Mouse (Mus musculus): Measurements from ENCODE around the gene Krt17. TPM values are rescaled to one million over a fixed set of nuclear protein-coding genes. Genes with fewer than 3 reads are reported as not detected.
"Not testable (repeated sequence)": the region's sequence is repeated elsewhere in the genome, so short reads cannot be mapped to it uniquely, and the experiment has no call there.

Krt17 gene
- total RNA-seq, 2 experiments from 2014 or later = not detected

DNA sequence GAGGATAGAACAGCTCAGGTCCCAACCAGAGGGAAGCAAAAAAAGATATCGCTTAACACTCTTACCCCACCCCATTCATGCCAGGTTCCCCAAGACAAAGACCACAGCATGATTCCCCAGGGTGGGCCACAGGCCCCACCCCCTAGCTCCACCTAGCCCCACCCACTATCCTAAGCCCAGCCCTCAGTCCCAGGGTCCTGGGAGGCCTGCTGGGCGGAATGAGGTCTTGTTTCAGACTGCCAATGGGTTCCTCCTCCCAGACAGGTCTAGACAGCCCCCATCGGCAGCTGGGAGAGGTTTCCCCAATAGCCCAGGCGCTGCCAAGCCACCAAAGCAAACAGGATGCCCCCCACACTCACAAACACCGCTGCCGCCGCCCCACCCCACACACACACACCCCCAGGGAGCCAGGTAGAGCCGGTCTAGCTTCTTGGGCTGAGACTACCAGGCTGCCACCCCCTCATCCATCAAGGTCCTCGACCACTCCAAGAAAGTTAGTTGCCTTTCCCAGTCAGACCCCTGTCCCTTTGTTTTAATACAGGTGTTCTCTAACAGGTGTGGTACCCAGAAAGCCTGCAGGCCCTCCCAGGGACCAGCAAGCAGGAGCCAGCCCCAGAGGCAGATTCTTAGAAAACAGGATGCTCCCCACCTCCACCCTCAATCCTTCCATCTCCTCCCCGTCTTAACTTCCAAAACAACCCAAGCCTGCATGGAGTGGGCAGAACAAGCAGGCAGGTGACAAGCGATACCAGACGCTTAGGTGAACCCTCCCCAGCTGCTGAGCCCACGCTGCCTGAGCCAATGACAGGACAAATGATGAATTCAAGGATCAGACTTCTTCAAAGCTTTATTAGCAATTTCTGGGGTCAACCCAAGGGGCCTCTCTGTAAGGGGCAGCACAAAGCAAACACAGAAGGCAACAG is 1.5 kb upstream of the Krt17 start:
- DNase-seq = no peak

DNA sequence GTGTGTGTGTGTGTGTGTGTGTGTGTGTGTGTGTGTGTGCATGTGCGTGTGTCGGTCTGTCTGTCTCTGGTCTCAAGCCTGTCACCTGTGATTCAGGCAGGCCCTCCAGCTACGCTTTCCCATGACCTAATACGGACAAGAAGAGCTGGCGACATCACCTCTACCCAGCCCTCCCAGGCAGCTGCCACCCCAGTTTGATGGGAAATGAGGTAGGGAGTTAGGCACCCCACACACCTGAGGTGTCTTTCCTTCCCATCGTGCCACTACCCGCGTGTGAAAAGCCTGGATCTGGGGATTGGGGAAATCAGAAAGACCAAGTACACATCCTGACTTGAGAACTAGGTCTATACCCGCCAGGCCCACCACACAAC is 391 bp upstream of the Krt17 start:
- no peak for DNase-seq

DNA sequence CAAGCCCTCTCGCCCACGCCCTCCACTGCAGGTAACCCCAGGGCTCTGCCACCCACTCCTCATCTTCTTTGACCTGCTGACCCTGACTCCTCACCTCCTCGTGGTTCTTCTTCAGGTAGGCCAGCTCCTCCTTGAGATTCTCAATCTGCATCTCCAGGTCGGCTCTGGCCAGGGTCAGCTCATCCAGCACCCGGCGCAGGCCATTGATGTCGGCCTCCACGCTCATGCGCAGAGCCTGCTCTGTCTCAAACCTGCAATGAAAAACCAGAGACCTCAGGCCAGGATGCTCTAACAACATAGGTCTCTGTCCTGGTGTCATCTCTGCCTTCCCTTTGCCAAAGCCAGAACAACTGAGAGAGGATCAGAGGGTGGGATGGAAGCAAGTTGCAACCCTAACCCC is 1.8 kb downstream of the Krt17 start:
- DNase-seq = no peak

DNA sequence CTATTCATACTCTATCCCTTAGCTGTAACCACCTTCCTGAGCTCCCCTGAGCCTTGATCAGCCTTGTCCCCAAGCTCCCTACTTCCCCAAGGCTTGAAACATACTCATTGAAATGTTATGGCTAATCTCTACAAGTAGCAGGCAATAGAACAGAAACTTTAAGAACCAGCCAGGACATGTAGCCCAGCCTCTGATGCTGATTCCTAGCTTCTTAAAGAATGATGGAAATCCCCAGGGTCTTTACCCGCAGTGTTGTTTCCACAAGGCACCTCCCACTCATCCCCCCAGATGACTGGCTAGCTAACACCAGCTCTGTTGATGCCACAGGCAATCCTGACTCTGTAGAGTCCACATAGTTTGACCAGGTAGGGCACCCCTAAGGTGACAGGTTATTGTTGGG is 2.9 kb downstream of the Krt17 start:
- DNase-seq = no peak

DNA sequence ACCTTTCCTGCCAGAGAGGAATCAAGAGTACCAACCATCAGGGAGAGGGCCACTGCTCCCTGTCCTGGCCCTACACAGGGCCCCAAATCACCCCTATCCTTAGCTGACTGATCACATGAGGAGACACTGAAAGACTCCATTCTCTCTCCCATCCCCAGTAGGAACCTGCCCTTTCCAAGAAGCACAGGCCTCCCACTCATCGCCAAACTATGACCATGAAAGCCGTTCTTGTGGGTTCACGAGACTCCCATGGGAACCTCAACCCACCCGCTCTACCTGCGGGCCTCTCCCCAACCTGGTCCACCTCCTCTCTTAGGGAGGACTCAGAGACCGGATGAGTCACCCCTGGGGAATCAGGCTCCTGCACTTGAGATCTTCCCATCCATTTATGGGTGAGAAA is 5.3 kb downstream of the Krt17 start:
- no peak for DNase-seq

DNA sequence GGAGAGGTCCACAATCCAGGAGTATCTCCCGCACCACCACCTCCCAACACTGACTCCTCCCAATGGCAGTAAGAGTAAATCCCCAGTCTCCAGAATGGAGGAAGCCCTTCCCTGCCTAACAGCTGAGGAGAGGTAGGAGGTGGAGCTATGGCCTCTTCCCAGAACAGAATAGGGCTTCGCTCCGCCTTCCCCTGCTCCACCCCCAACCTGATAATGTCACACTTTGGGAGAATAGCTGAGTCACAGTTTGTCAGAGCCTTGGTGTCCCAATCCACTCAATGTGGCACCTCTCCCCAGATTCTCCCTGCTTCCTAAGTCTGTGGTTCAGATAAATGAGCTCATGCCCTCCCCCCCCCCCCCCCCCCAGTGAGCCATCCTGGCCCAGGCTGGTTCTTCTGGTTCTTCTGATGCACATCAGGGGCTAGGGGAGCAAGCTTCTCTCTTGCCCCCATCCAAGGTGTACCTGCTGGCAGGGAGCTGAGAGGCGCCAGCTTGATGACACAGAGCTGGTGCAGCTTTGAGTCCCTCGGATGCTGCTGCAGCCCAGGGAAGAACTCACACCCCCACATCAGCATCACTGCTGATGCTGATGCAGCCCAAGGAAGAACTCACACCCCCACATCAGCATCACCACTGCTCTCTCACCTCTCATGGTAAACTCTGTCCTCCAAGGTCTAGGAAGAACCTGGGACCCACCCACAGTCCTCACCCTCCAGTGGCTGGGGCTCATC is 6.3 kb downstream of the Krt17 start:
- DNase-seq = no peak

DNA sequence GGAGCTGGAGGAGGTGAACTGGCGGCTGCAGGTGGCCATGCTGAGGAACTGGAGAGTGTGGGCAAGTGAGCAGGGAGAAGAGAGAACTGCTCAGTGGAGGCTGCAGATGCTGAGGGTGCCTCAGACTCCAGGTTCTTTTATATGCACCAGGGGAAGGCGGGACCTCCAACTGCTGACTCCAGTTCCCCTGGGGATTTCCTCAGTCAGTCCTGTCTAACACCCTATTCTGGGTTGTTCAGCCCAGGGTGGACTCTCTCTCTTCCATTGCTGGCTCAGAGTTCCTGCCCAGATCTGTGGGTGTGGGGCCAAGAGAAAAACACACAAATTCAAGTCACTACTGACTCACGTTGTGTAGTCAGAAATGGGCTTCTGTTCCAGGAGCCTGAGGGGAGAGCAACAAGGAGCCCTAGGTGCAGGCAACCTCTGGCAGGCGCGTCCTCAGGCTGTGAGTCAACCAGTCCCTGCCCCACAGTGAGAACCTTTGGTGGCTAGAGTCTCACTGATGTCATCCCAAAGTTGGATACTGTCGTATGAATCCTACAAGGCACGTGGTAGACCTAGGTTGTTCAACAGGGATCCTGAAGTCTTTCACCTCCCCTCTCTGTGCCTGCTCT is 11.9 kb downstream of the Krt17 start, which contains the start of gene Krt16:
Gene Krt16, minus strand, starts transcription at position 51 of the 614 bp plus-strand sequence.
- no peak for DNase-seq

DNA sequence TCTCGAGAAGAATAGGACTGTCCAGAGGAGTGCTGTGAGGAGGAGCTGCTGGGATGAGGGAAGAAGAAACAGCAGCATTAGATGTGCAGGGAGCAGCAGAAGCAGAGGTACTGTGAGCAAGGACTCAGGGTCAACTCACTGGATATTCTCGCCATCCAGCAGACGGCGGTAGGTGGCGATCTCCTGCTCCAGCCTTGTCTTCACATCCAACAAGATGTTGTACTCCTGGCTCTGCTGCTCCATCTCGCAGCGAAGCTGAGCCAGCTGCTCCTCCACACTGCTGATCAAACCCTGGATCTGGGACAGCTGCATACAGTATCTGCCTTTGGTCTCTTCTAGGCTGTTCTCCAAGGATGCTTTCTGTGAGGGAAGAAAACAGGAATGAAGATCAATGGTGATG is 14.4 kb downstream of the Krt17 start:
- not testable (repeated sequence) for DNase-seq

DNA sequence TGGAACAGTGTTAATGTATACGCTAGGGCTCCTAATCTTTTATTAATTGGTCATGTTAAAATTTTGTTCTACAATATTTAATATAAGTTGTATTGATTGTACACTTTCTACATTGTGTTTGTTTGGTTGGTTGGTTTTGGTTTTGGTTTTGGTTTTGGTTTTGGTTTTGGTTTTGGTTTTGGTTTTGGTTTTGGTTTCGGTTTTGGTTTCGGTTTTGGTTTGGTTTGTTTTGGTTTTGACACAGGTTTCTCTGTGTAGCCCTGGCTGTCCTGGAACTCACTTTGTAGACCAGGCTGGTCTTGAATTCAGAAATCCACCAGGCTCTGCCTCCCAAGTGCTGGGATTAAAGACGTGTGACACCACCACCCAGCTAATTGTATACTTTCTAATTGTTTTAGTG is 20.6 kb downstream of the Krt17 start:
- DNase-seq = not testable (repeated sequence)

DNA sequence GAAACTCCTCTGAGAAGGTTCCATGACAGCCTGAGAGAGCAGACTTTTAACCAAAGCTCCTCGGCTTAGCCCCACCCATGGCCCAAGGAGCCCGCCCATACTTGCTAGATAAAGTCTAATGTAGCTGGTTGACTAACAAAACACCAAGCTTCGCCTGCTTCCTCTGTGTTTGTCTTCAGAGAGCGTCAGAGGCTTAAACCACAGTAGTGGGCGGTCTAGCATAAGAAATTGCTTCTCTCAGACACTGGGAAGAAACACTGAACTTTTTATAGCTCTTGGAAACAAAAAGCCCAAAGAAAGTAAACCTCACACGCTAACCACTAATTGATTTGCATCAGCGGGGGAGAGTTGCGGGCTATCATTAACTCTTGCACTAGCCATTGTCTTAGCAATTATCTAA is 39.1 kb downstream of the Krt17 start:
- no peak for DNase-seq

DNA sequence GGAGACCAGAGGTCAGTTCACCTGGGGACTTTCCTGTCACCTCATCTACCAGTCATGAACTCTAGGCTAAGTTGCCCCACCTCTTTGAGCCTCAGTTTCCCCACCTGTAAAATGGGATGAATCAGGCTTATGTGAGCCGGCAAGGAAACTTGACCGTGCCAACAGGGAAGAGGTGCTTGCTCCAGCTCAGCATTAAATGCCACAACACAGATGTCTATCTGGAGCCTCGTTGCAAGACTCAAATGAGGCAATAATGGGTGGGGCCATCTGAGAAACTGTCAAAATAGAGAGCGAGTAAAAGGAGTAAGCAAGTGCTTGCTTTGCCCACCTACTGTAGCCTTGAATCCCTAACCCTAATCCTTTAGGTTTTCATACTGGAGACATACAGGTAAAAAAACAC is 41.5 kb downstream of the Krt17 start:
- no peak for DNase-seq

DNA sequence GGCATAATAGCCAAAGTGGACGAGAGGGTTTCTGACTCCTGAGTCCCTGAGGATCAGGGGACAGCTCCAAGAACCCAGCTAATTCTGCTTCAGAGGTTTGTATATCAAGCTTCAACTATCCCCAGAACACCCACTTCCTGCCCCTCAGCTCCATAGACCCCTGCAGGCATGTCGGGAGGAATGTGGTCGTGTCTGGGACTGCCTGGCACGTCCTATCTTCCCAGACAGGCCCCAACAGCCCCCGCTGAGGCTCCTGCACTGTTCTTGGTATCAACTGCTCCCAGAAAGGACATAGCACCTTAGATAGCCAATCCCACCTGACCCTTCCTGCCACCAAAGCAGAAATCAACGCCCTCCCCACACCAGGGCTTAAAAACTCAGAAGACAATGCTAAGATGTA is 52.3 kb downstream of the Krt17 start:
- no peak for DNase-seq

DNA sequence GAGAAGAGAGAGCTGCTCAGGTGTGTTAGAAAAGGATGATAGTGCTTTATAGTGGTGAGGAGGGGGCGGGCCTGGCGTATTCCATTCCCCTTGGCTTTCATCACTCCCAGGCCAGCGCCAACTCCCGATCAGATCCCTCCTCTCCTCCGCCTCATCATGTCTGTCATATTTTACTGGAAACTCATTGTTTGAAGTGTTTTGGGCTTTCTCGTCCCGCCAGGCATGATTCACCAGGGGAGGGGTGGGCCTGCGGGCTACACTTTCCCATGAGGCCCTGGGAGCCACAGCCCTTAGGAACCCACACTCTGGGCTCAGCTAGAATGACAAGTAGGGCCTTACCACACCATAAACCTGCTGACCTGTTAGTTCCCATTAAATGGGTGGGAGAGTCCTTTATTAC is 53.3 kb downstream of the Krt17 start, which contains the start of gene Krt14:
Gene Krt14, minus strand, starts transcription at position 51 of the 400 bp plus-strand sequence.
- DNase-seq = no peak

Other genes starting within 250 kb of the Krt17 start
- not detected for gene Krt33a, start 244.8 kb downstream of the Krt17 start, total RNA-seq (2021)
- not detected for gene Krt33b, start 231.2 kb downstream of the Krt17 start, total RNA-seq (2021)
- gene Krt34, start 219.5 kb downstream of the Krt17 start, total RNA-seq (2021) = not detected
- gene Krt31, start 210.5 kb downstream of the Krt17 start, total RNA-seq (2021) = not detected
- not detected for gene Krt32, start 172.8 kb downstream of the Krt17 start, total RNA-seq (2021)
- not detected for gene Krt35, start 164.8 kb downstream of the Krt17 start, total RNA-seq (2021)
- gene Krt36, start 155.4 kb downstream of the Krt17 start, total RNA-seq (2021) = under 1 TPM; 0.16 to 0.36 TPM
- not detected for gene Krt13, start 139.5 kb downstream of the Krt17 start, total RNA-seq (2021)
- gene Krt15, start 125.1 kb downstream of the Krt17 start, total RNA-seq (2021) = not detected
- gene Krt19, start 112.4 kb downstream of the Krt17 start, total RNA-seq (2021) = 1 to 10 TPM; 3.9 to 6.8 TPM
- not detected for gene Krt9, start 67.8 kb downstream of the Krt17 start, total RNA-seq (2021)
- under 1 TPM; 0.23 to 0.36 TPM for gene Krt14, start 53.5 kb downstream of the Krt17 start, total RNA-seq (2021)
- not detected for gene Krt16, start 12.1 kb downstream of the Krt17 start, total RNA-seq (2021)
- gene Krt42, start 8.8 kb upstream of the Krt17 start, total RNA-seq (2021) = not detected
- 1,000 to 10,000 TPM; 1,327 to 1,427 TPM for gene Eif1, start 58.9 kb upstream of the Krt17 start, total RNA-seq (2021)
- gene Gast, start 73.4 kb upstream of the Krt17 start, total RNA-seq (2021) = not detected
- gene Hap1, start 95.1 kb upstream of the Krt17 start, total RNA-seq (2021) = 10 to 100 TPM; 36.0 to 43.8 TPM
- gene Jup, start 136.7 kb upstream of the Krt17 start, total RNA-seq (2021) = 10 to 100 TPM; 73.9 to 87.1 TPM
- 10 to 100 TPM; 26.3 to 40.5 TPM for gene P3h4, start 153.8 kb upstream of the Krt17 start, total RNA-seq (2021)
- gene Fkbp10, start 154.7 kb upstream of the Krt17 start, total RNA-seq (2021) = 10 to 100 TPM; 23.7 to 27.2 TPM
- gene Nt5c3b, start 180.8 kb upstream of the Krt17 start, total RNA-seq (2021) = 10 to 100 TPM; 53.8 to 58.2 TPM
- gene Klhl10, start 180.9 kb upstream of the Krt17 start, total RNA-seq (2021) = 1 to 10 TPM in 1 of 2 experiments, under 1 TPM in 1; 0.63 to 1.2 TPM
- 10 to 100 TPM; 56.2 to 58.2 TPM for gene Klhl11, start 211.7 kb upstream of the Krt17 start, total RNA-seq (2021)

Measured in adrenal gland, postnatal 36 days (tissue).